Mouse (Mus musculus): ENCODE results near the gene Tango2. TPM values are rescaled to one million over a fixed set of nuclear protein-coding genes. Genes with fewer than 3 reads are reported as not detected.

The Tango2 gene
- polyA plus RNA-seq, 1 experiment from 2014 or later = 29.6 TPM

DNA sequence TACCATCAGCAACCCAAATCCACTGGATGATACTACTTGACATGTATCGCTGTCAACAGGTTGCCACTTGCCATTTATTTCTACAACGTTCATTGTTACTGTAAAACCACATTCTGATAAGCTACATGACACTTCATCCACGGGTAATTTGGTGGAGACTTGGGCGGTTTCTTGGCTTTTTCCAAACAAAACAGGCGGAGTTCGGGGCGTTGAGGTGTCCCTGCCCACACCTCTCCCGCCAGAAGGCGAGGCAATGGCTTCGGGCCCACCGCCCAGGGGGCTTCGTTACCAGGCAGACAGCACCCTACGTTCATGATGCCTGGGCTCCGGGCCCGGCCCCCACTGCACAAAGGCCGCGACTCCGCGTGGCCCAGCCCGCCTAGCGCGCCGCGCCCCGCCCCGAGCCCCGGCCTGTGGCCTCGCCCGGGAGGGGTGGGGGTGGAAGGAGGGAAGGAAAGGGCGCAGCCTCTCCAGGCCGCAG, 59.3 kb downstream of the Tango2 start:
- Histone ChIP-seq H3K4me1 (peaks cover 25% of the 10 kb centered on the region), H3K9me3 (no peaks in the 10 kb centered on the region), H3K27me3 (no peaks in the 10 kb centered on the region), H3K4me2 (peak overlapping the region; percentile 78), H3K4me3 (peak overlapping the region; percentile 83), H3K27ac (peak overlapping the region; percentile 94), H3K9ac (peak overlapping the region; percentile 95), H3K36me3 (peaks cover 19% of the 10 kb centered on the region)
- peak; percentile 84 for ATAC-seq (ENCODE audit: insufficient number of reproducible peaks, low FRiP score, low TSS enrichment, low read depth)
- 2% methylated on average over 30 of the region's 31 CpGs for WGBS

DNA sequence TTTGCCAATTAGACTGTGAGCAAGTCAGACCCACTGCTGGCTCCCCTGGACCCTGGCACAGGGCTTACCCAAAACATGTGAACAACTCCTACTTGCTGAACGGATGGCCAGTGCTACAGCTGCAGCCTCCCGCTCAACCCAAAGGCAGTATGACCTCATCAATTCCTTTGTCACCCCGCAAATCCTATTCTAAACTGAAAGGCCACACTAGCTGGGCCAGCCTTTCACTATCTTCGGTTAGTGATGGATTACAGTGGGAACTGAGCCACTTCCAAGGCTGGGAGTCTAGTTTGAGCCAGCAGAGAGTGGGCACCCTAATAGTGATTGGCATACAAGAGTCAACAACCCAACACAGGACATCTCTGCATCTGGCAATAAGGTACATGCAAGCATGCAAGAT, 59.7 kb downstream of the Tango2 start:
- H3K27ac ChIP-seq = peak overlapping the region; percentile 94
- H3K9me3 ChIP-seq = no peaks in the 10 kb centered on the region
- peak overlapping the region; percentile 83 for H3K4me3 ChIP-seq
- H3K4me1 ChIP-seq = peaks cover 25% of the 10 kb centered on the region
- peaks cover 24% of the 10 kb centered on the region for H3K36me3 ChIP-seq
- no peaks in the 10 kb centered on the region for H3K27me3 ChIP-seq
- 0% methylated on average over 4 of the region's 4 CpGs for WGBS
- ATAC-seq (ENCODE audit: insufficient number of reproducible peaks, low FRiP score, low TSS enrichment, low read depth) = no peak
- peak overlapping the region; percentile 95 for H3K9ac ChIP-seq
- peak overlapping the region; percentile 78 for H3K4me2 ChIP-seq

DNA sequence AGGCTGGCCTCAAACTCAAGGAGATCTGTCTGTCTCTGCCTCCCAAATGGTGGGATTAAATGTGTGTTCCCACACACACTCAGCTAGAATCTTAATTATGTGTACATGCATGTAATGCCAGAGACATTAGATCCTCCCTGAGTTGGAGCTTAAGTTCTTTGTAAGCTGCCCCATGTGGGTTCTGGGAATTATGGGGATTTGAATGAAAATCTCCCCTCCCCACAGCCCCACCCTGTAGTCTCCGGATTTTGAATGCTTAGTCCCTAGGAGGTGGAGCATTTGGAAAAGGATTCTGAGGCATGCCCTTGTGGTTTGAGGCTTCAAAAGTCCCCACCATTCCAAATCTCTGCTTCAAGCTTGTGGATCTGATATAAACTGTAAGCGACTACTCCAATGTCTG, 72.7 kb downstream of the Tango2 start:
- ATAC-seq (ENCODE audit: insufficient number of reproducible peaks, low FRiP score, low TSS enrichment, low read depth) = no peak
- Histone ChIP-seq H3K9me3 (no peaks in the 10 kb centered on the region), H3K4me2 (no peak overlapping the region), H3K36me3 (peaks cover 91% of the 10 kb centered on the region), H3K4me1 (no peaks in the 10 kb centered on the region), H3K27ac (no peak overlapping the region), H3K4me3 (no peak overlapping the region), H3K9ac (no peak overlapping the region), H3K27me3 (no peaks in the 10 kb centered on the region)
- WGBS = 77% methylated on average over 2 of the region's 2 CpGs

DNA sequence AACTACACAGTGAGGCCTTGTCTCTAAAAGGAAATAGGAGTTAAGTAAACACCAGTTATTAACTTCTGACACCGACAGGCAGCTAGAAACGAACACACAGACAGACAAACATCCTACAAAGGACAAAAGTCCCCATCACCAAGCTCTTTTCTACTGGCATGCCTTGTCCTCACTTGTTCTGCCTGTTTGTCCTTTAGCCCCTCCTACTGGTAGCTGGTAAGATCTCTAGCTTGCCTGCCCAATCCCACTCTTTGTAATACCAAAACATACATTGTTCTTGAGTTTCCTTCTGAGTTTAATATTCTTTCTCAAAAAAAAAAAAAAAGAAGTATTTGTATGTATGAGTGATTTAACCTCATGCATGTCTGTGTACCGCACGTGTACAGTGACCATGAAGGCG, 79.7 kb downstream of the Tango2 start:
- Histone ChIP-seq H3K36me3 (peaks cover 84% of the 10 kb centered on the region), H3K4me1 (no peaks in the 10 kb centered on the region), H3K4me3 (no peak overlapping the region), H3K27me3 (no peaks in the 10 kb centered on the region), H3K9ac (no peak overlapping the region), H3K4me2 (no peak overlapping the region), H3K9me3 (no peaks in the 10 kb centered on the region), H3K27ac (no peak overlapping the region)
- WGBS = 91% methylated on average over 5 of the region's 5 CpGs
- ATAC-seq (ENCODE audit: insufficient number of reproducible peaks, low FRiP score, low TSS enrichment, low read depth) = no peak

DNA sequence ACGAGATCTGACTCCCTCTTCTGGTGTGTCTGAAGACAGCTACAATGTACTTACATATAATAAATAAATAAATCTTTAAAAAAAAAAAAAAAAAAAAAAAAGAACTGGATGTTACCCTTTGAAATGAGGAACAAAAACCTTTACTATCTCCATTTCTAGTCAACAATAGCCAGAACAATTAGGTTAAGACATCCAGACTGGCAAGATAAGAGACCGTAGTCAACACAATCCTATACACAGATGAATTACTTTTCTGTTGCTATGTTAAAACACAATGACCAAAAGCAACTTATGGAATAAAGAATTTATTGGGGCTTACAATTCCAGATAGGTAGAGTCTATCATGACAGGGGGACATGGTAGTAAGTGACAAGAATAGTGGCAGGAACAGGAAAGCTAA, 82.9 kb downstream of the Tango2 start:
- H3K36me3 ChIP-seq = peaks cover 80% of the 10 kb centered on the region
- H3K9me3 ChIP-seq = no peaks in the 10 kb centered on the region
- H3K4me2 ChIP-seq = no peak overlapping the region
- H3K9ac ChIP-seq = no peak overlapping the region
- no peak overlapping the region for H3K4me3 ChIP-seq
- no peak for ATAC-seq (ENCODE audit: insufficient number of reproducible peaks, low FRiP score, low TSS enrichment, low read depth)
- WGBS = 78% methylated on average over 2 of the region's 2 CpGs
- H3K4me1 ChIP-seq = no peaks in the 10 kb centered on the region
- no peaks in the 10 kb centered on the region for H3K27me3 ChIP-seq
- no peak overlapping the region for H3K27ac ChIP-seq

DNA sequence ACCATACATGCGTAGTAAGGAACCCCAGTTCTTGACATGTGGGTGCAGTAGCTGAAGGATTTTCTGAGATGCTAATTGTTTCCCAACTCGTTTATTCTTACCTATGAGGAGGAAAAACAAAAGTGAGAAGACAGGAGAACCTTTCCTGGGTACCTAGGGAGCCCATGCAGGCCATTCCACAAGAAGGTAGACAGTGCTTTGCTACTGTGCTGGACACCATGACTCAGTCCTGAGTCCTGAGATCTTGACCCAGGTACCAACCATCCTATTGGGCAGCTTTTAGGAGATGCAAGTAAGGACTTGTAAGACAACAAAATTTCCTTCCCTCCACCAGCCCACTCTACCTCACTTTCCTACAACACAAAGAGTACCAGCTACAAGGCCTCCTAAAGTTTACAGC, 89.7 kb downstream of the Tango2 start, which contains the start of gene Gm49776:
Gm49776 (minus strand) TSS at position 101 of the 400 bp plus-strand sequence.
- Histone ChIP-seq H3K4me2 (no peak within 1 kb of the TSS), H3K27ac (no peak within 1 kb of the TSS), H3K9ac (no peak within 1 kb of the TSS), H3K4me3 (no peak within 1 kb of the TSS), H3K4me1 (no peaks in the 10 kb centered on the region), H3K27me3 (no peaks in the 10 kb centered on the region), H3K36me3 (peaks cover 91% of the 10 kb centered on the region), H3K9me3 (no peaks in the 10 kb centered on the region)
- 90% methylated on average over 2 of the region's 2 CpGs for WGBS
- ATAC-seq (ENCODE audit: insufficient number of reproducible peaks, low FRiP score, low TSS enrichment, low read depth) = no peak

DNA sequence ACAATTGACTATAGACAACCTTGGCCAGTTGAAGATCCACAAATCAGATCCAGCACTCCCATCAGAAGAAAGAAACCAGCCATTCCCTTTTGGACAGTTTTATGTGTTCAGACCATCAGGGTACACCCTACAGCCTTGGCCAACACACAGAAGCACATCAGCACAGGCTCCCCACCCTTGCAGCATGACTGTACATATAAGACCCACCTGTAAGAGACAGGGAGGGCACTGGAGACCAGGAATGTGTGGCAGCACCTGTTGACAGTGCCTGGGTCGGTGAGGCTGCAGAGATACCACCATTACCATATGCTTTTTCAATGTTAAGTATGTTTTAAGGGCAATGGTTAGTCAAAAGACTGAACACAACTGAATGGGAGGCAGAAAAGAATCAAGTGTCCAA, 94.0 kb downstream of the Tango2 start:
- Histone ChIP-seq H3K4me2 (no peak overlapping the region), H3K4me3 (no peak overlapping the region), H3K9ac (no peak overlapping the region), H3K4me1 (peaks cover 29% of the 10 kb centered on the region), H3K9me3 (no peaks in the 10 kb centered on the region), H3K27me3 (no peaks in the 10 kb centered on the region), H3K36me3 (peaks cover 80% of the 10 kb centered on the region), H3K27ac (no peak overlapping the region)
- 86% methylated on average over 1 of the region's 1 CpGs for WGBS
- ATAC-seq (ENCODE audit: insufficient number of reproducible peaks, low FRiP score, low TSS enrichment, low read depth) = no peak

- no peak overlapping the region for H3K9ac ChIP-seq
- H3K4me2 ChIP-seq = no peak overlapping the region
- H3K27ac ChIP-seq = no peak overlapping the region
- no peak overlapping the region for H3K4me3 ChIP-seq
- H3K9me3 ChIP-seq = no peaks in the 10 kb centered on the region
- peaks cover 69% of the 10 kb centered on the region for H3K36me3 ChIP-seq
- no peak for ATAC-seq (ENCODE audit: insufficient number of reproducible peaks, low FRiP score, low TSS enrichment, low read depth)
- 74% methylated on average over 6 of the region's 6 CpGs for WGBS
- H3K27me3 ChIP-seq = no peaks in the 10 kb centered on the region
- peaks cover 29% of the 10 kb centered on the region for H3K4me1 ChIP-seq
Measured at GRCm38 (mm10) chr16:18252736-18253135, 95.2 kb downstream of the Tango2 start.

GRCm38 (mm10) chr16:18250828-18251790, 96.8 kb downstream of the Tango2 start:
- Histone ChIP-seq H3K27me3 (no peaks in the 10 kb centered on the region), H3K36me3 (peaks cover 62% of the 10 kb centered on the region), H3K27ac (0 out of 2 replicates have a peak overlapping the region, but pooled peaks have one; percentile 34), H3K9ac (0 out of 2 replicates have a peak overlapping the region, but pooled peaks have one; percentile 26), H3K4me1 (peaks cover 38% of the 10 kb centered on the region), H3K4me2 (peak overlapping the region; percentile 70), H3K9me3 (no peaks in the 10 kb centered on the region), H3K4me3 (peak overlapping the region; percentile 98; the same call in 1 of the 2 replicates)
- ATAC-seq (ENCODE audit: insufficient number of reproducible peaks, low FRiP score, low TSS enrichment, low read depth) = no peak
- WGBS = 57% methylated on average over 10 of the region's 10 CpGs

MicroRNA genes within 50 kb of the gene (microRNA counts, 519-probe panel; counts per million panel counts)
- microRNA mmu-miR-1306 (1,518 counts per million, percentile 16 among the panel's probes with 10 or more counts), microRNA mmu-miR-185 (2,613 counts per million, percentile 55 among the panel's probes with 10 or more counts)

Small RNAs within 50 kb of the gene (microRNA-seq; reads per million reads assigned to microRNA genes)
- gene Gm24572 (0.82 reads per million), gene Gm26219 (not detected), gene Mir1306 (161 reads per million, percentile 55 among the genes with 10 or more reads in this experiment), gene Mir185 (187 reads per million, percentile 57 among the genes with 10 or more reads in this experiment)

Other genes starting within 250 kb of the Tango2 start
- gene Rtn4r, start 220.5 kb downstream of the Tango2 start, polyA plus RNA-seq (2015; fragmentation: Nextera tagmentation; extraction: Ambion mirVana) = 7.0 and 7.9 TPM in 2 replicates
- gene Ccdc188, start 130.2 kb downstream of the Tango2 start, polyA plus RNA-seq (2015; fragmentation: Nextera tagmentation; extraction: Ambion mirVana) = not detected in 2 replicates
- gene Zdhhc8, start 113.0 kb downstream of the Tango2 start, polyA plus RNA-seq (2015; fragmentation: Nextera tagmentation; extraction: Ambion mirVana) = 20.0 and 23.8 TPM in 2 replicates
- 103 and 110 TPM in 2 replicates for gene Trmt2a, start 99.4 kb downstream of the Tango2 start, polyA plus RNA-seq (2015; fragmentation: Nextera tagmentation; extraction: Ambion mirVana)
- gene Ranbp1, start 99.4 kb downstream of the Tango2 start, polyA plus RNA-seq (2015; fragmentation: Nextera tagmentation; extraction: Ambion mirVana) = 431 and 446 TPM in 2 replicates
- gene Gm49776, start 89.8 kb downstream of the Tango2 start, polyA plus RNA-seq (2015; fragmentation: Nextera tagmentation; extraction: Ambion mirVana) = 0.87 TPM in 1 of 2 replicates, not detected in the other
- gene Dgcr8, start 58.9 kb downstream of the Tango2 start, polyA plus RNA-seq (2015; fragmentation: Nextera tagmentation; extraction: Ambion mirVana) = 28.7 and 34.0 TPM in 2 replicates
- gene Arvcf, start 79 bp upstream of the Tango2 start, polyA plus RNA-seq (2015; fragmentation: Nextera tagmentation; extraction: Ambion mirVana) = 25.3 and 25.8 TPM in 2 replicates
- gene Txnrd2, start 78.3 kb upstream of the Tango2 start, polyA plus RNA-seq (2015; fragmentation: Nextera tagmentation; extraction: Ambion mirVana) = 16.5 and 16.8 TPM in 2 replicates
- gene Comt, start 78.7 kb upstream of the Tango2 start, polyA plus RNA-seq (2015; fragmentation: Nextera tagmentation; extraction: Ambion mirVana) = 119 and 127 TPM in 2 replicates
- 20.5 and 20.9 TPM in 2 replicates for gene Gnb1l, start 150.6 kb upstream of the Tango2 start, polyA plus RNA-seq (2015; fragmentation: Nextera tagmentation; extraction: Ambion mirVana)
- 3.4 and 4.2 TPM in 2 replicates for gene Rtl10, start 150.8 kb upstream of the Tango2 start, polyA plus RNA-seq (2015; fragmentation: Nextera tagmentation; extraction: Ambion mirVana)
- gene Tbx1, start 242.6 kb upstream of the Tango2 start, polyA plus RNA-seq (2015; fragmentation: Nextera tagmentation; extraction: Ambion mirVana) = 6.0 and 6.4 TPM in 2 replicates